Mouse (Mus musculus): Measurements from ENCODE around the gene Tmem141.
A peak's percentile ranks its signal among the peaks of the same experiment; 100 is the strongest.

DNA sequence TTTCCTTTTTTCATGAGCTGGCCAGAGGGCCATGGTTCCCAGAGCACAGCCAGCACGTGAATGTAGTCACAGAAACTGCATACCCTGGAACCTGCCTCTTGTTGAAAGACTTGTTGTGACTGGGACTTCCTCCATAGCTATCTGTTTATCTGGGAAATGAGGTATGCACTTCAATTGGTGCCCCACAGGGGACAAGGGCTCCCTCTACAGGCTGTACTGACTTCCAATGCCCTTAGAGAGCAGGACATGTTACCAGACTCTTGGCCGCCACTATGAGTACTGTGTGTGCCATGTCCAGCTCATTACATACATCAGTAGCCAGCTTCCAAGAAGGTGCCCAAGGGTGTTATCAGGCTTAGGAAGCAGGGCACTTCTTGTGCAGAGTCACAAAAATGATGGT lies 29.9 kb downstream of the Tmem141 start:
- TF ChIP-seq CTCF (IDR thresholded peaks at IDR 0.05 in 2 of 3, conservative IDR thresholded peaks at IDR 0.05 in 1 of 3; ENCODE audit: control insufficient read depth in 1 of 3, insufficient read depth in 1 of 3, low read depth in 2 of 3, low read length in 3 of 3, poor library complexity in 1 of 3, severe bottlenecking in 1 of 3) (peak; percentile 66 to 85 (median 67)), POLR2A (IDR thresholded peaks at IDR 0.05; ENCODE audit: control insufficient read depth in 1 of 2, insufficient read depth in 1 of 2, low read depth in 1 of 2, low read length in 2 of 2, poor library complexity in 1 of 2) (no peak), RCOR1 (IDR thresholded peaks at IDR 0.05; ENCODE audit: low read depth, low read length) (no peak), MYC (IDR thresholded peaks at IDR 0.05; ENCODE audit: low read depth, low read length) (no peak), POLR2AphosphoS2 (IDR thresholded peaks at IDR 0.05; ENCODE audit: low read length) (no peak), JUND (IDR thresholded peaks at IDR 0.05; ENCODE audit: low read depth, low read length) (no peak), MAZ (IDR thresholded peaks at IDR 0.05; ENCODE audit: low read depth, low read length) (no peak), ZC3H11A (IDR thresholded peaks at IDR 0.05; ENCODE audit: low read depth, low read length) (no peak), SIN3A (IDR thresholded peaks at IDR 0.05; ENCODE audit: low read length) (no peak), CHD1 (IDR thresholded peaks at IDR 0.05; ENCODE audit: low read depth, low read length) (no peak), POLR2AphosphoS5 (IDR thresholded peaks at IDR 0.05; ENCODE audit: borderline replicate concordance, low read depth, low read length) (no peak), EP300 (IDR thresholded peaks at IDR 0.05; ENCODE audit: low read depth in 1 of 2, low read length in 2 of 2) (no peak), CHD2 (IDR thresholded peaks at IDR 0.05; ENCODE audit: low read length) (no peak)

All from MEL (cell line).